Mouse (Mus musculus): ENCODE data around the gene Tsks.

GRCm38 (mm10) chr7:44964990-44965389 lies 22.0 kb downstream of the Tsks start:
- TF ChIP-seq CTCF (IDR thresholded peaks at IDR 0.05; ENCODE audit: low read depth): no peak
- TF ChIP-seq EP300 (IDR thresholded peaks at IDR 0.05; ENCODE audit: low read depth): no peak

Measured in liver, embryonic 14.5 days (tissue).